Mouse (Mus musculus) mouse embryonic stem cell (cell line): Measurements from ENCODE around the gene Fhad1.

Experiments used
- in situ Hi-C, 2 experiments: fragments of 300-500 bp; cut with MboI; formaldehyde crosslinking; loops; 1 replicate in 1 of 2; 3 replicates in 1 of 2; pipeline ENCODE4 v1.14.3; 2019 to 2020; ENCODE audit warnings: low sequenced_read_pairs in 2 of 2, low pct_unique_long_range_greater_than_20kb in 1 of 2, mixed read lengths in 1 of 2; ENCODE audit not compliant: unreplicated experiment in 1 of 2

The Fhad1 gene

DNA sequence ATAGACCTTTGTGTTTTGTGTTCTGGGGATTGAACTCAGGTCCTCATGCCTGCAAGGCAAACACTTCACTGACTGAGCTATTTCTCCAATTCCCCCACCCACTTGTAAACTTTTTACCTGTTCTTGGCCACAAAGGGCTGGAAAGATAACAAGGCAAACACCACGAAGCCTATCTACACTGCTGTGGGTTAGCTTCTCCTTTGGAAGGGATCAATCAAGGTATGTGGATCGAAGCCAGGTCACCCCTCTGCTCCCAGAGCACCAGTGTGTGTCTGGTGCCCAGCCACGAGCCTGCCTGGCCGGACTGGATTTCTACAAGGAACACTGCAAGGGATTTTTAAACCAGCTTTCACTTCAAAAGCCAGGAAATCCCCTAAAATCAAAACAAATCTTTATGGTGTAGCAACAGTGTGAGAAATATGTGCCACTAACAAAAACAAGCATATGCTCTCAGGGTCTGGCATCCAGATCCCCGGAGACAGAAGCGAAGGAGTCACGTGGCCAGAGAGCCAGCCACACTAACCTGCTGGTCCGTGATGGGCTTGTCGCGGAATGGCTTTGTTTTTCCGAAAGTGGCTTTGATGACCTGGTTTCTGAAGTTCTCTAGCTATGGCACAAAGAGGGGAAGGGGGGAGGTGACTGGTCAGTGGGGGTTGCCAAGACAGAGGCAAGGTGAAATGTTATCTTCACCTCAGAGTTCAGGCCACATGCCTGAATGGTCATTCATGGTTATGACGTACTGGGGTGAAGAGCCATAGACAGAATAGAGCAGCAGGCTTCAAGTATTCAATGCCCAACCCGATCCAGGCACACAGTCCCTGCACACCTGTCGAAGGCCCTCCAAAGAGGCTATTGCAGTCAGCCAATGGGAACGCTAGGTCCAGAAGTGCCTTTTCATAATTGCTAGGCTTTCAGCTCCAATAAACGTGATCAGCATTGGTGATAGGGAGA lies 59.8 kb downstream of the Fhad1 start:
- in situ Hi-C loops = loop anchor here in 1 of 2 experiments (5.0 kb wide), 1 partner anchor 93 kb away; no protein-coding TSS in a partner anchor

DNA sequence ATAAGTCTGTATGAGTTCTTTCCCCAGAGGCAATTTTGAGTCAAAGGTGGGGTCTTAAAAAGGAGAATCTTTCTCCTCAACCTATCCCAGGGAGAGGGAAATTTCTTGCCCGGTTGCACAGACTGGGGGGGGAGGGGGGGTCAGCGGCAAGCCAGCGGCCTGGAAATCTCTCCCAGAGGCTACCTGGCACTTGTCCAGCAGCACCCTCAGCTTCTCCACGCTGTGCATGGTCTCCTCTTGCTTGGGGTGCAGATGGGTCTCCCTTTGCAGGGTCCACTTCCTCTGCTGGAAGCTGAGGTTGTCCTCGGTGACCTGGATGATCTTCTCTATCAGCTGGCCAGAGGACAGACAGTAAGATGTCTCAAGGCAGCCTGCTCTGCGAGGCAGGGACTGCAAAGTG lies 61.0 kb downstream of the Fhad1 start:
- in situ Hi-C loops = no loop called here

DNA sequence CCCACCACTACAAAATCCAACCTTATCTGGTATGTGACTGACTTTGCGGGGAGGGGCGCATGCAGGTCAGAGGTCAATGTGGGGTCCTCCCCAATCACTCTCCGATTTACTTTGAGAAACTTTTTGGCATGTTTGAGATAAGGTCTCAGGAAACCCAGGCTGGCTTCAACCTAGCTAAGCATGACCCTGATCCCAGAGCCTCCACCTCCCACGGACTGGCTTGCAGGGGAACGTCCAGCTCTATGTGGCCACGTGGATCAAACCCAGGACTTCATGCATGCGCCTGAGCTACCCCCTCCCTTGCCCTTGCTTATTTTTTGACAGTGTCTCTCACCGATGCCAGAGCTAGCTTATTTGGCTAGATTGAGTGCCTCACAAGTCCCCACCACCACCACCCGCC lies 61.6 kb downstream of the Fhad1 start:
- in situ Hi-C loops = no loop called here

DNA sequence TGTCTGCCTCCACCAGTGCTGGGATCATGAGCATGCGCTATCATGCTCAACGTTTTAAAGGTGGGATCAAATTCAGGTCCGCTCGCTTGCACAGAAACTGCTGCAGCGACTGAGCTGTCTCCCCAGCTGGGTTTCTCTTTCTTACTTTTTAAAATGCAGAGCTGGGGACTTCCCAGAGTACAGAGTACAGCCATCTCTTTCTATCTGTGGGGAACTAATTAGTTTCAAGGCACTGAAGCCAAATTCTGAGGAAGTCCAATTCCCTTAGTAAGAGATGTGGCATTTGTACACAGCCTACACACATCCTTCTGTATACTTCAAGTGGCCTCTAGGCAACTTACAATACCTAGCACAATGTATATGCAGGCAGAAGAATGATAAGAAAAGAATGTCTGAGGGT lies 62.1 kb downstream of the Fhad1 start:
- in situ Hi-C loops = no loop called here

DNA sequence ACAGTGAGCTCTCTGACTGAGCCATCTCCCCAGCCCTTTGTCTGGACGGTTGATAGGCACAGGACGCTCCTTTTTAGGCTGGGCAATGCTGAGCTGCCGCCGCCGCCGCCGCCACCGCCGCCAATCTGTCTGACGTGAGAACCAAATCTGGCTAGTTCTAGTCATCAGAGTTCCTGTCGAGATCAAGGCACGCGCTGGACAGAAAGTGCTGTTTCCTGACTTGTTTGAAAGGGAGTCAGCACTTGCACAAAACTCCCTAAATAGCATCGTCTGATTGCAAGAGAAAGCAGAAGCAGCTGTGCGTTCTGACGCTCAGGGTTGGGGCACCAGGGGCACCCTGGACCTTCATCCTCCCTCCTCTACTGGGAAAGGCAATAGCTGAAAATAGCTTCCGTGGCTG lies 62.8 kb downstream of the Fhad1 start:
- in situ Hi-C loops = no loop called here

DNA sequence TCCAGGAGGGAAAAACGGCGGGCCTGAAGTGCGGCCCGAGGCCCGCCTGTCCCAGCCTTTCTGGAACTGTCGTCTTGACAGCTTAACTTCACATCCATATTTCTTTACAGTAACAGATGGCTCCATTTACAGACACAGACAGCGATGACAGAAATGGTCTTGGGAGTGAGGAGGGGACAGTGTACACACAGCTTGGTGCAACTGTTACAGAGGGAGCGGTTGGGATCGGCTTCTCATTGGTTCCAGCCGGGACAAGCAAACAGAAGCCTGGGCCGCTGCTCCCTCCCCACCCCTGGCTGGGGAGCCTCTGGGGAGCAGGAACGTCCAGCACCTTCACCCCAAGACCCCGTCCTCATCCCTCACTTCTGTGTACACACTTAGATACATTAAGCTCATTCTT lies 65.4 kb downstream of the Fhad1 start:
- in situ Hi-C loops = no loop called here

DNA sequence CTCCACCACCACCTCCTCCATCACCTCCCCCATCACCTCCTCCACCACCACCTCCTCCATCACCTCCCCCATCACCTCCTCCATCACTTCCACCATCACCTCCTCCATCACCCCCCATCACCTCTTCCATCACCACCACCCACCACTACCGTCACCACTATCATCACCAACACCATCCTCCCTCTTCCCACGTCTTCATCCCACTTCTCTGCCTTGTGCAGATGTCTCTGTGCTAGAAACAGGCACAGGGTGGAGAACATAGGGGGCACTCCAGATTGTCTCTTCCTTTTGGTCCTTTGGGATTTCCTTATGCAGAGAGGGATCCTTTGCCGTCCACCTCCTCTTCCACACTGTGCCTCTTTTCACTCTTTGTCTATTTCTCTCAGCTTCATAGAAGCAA lies 66.1 kb downstream of the Fhad1 start:
- in situ Hi-C loops = no loop called here

DNA sequence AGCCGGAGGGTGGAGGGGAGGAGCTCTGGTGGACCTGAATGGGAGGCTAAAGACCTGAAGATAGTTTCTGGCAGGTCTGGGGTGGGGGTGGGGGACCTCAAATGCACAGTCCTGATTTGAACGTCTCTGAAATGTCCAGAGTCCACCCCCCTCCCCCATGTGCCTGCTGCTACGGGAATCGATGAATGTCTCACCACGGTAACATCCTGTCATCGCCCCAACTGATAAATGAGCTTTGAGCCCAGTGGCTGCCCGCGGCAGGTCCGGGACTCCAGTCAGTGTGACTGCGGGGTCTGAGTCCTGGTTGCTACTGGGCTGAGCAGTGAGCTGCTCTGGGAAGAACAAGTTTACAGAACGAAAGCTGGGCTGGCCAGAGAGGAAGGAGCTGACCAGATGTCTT lies 72.5 kb downstream of the Fhad1 start:
- in situ Hi-C loops = no loop called here

DNA sequence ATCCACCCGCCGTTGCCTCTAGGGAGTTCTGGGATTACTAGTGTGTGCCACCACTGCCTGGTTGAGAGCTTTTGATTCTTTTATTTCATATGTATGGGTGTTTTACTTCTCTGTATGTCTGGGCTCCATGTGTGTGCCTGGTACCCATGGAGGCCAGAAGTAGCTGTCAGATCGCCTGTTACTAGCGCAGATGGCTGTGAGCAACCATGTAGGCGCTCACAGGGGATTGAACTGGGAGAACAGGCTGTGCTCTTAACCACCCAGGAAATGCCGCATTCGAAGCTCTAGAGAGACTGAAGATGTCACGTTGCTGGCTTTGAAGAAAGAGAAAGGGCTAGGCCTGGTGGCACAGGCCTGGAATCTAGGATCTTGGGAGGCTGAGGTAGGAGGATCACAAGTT lies 73.6 kb downstream of the Fhad1 start:
- in situ Hi-C loops = no loop called here

DNA sequence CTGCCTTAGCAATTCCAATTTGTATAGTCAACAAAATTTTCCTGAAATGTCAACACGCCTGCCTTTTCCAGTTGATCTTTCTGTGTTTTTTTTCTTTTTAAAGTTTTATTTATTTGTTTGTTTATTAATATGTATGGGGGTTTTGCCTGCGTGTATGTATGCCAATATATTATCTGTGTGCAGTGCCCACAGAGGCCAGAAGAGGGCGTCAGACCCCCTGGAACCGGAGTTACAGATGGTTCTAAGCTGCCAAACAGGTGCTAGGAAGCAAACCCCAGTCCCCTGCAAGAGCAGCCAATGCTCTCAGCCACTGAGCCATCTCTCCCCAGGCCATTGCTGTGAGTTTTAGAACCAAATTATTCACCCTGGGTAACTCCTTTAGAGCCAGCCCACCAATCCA lies 76.3 kb downstream of the Fhad1 start:
- in situ Hi-C loops = no loop called here

DNA sequence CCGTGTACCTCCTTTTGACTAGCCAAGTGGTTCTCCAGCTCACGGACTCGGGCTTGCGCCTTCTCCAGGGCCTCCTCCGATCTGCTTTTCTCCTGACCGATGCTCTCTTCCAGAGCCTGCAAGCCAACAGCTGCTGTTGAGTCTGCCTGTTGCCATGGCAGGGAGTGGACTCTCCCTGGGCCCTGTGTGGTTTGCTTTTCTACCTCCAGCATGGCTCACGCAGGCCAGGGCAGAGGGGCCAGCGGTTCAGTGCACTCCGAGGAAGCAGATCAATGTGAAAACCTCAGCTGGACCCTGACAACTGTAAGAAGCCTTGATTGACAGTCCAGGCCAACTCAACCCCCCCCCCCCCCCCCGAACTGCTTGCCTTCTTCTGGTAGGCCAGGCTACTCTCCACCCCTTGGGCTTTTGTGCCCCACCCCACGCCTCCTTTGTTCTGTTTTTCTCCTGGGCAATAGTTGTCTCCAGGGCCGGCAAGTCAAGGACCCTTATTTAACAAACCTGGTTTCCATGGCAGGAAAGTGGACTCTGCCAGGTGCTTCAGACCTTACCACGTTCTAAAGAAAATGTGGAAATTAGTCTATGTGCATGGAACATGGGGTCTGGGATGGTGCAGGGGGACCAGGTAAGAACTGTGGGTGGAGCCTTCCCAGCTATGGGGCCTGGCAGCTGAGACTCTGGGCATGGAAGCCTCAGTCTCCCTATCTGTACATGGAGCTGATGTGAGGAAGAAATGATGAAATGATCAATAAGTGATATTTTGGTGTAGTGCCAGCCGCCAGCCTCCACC lies 81.9 kb downstream of the Fhad1 start:
- in situ Hi-C loops = no loop called here

DNA sequence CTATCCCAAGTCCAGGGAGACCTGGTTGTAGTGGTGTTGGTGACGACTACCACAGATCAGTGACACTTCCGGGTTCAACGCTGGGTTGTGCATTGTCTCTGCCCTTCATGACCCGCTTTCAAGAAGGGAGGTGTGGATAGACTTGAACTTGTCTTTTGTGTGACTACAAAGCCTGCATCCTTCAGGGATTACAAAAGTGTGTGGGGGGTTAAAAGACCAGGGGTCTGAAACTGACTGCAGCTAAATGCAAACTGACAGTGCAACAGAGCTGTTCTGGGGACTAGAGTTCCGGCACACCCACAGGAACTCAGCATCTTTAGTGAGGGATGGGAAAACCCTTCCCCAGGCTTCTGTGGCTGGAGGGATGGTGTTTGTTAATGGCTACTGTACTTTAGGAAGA lies 83.4 kb downstream of the Fhad1 start:
- in situ Hi-C loops = no loop called here

DNA sequence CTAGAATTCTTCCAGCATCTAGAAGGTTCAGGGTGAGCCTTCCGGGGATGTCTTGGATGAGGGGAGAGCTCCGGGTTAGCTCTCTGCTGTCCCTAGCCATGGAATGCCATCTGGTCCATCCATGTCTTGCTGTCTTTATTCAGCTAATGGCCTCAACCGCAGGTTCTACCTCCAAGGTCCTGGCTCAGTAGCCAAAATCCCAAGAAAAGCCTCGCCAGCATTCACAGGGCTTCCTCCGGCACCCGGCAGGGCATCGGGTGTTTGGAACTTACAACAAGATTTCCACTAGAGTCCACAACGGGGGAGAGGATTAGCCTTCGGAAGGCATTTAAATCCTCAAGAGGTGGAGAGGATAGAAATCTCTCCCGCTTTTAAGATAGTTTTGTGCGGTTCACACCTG lies 84.9 kb downstream of the Fhad1 start:
- in situ Hi-C loops = no loop called here

DNA sequence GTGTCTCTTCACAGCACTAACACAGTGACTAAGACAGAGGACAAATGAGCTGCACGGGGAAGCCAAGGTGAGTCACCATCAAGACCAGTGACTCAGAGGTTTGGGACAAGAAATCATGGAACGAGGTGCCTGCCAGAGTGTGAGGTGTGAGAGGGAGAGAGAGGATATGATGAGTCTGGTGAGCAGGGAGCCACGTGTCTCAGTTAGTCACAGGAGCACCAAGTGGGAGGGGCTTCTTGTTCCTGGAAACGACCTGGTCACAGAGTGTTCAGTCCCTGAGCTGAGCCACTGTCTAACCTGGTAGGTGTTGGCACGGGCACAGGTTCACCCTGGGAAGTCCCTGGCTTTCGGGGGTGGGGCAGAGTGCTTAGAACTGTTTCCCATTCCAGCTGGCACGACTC lies 86.0 kb downstream of the Fhad1 start:
- in situ Hi-C loops = no loop called here

DNA sequence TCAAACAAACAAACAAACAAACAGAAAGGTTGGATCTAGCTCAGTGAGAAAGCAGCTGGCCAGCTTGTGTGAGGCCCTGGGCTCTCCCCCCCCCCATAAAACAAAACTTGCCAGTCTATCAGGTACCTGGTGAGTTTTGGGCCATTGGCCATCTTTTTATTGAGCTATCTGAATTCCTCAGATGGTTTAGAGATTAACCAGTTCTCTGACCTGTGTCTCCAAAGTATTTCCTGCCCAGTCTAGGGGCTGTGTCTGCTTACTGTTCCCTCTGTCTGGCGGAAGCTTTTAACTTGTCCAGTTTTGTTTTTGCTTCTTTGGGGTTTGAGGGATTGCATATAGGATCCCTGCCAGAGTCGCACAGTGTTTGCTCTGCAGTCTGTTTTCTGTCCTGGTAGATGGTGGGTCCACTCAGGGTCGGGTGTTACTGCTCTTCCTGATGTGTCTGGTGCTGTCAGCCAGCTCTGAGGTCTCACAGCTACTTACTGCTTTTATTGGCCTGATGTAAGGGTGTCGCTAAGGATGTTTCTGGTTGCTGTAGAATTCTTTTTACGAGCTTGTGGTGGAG lies 89.0 kb downstream of the Fhad1 start:
- in situ Hi-C loops = no loop called here

DNA sequence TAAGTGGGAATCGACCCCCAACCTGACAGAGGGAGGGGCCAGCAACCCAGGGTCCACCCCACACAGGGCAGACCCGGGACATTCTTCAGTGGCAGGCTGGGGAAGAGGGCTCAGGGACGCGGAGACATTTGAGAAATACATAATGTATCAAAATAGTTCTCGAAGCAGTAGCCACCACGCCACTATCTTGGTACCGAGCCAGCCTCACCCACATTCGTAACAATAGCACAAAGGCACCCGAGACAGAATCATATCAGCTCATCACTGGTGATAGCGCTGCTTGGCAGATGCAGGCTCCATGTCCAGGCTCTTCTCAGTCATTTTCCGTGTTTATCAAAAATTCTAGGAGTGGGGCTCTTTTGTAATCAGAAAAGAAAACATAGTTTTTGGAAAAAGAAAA lies 90.9 kb downstream of the Fhad1 start:
- in situ Hi-C loops = no loop called here

DNA sequence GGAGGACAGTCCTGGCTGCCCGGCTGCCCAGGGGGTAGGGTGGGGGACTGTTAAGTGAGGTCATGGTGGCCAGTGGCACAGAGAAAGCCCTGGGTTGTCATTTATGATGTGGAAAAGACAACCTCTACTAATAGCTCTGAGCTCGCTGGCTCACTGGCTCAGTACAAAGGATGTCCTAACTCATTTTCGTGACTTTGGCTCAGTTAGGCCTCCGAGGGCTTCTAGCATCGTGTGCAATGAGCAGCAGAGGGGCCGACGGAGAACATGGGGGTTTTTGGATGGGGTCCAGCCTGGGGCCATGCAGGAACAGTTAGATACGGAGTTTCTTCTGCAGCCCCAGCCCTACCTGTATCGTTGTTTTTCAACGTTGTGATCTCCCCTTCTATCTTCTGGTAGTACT lies 94.5 kb downstream of the Fhad1 start:
- in situ Hi-C loops = no loop called here

DNA sequence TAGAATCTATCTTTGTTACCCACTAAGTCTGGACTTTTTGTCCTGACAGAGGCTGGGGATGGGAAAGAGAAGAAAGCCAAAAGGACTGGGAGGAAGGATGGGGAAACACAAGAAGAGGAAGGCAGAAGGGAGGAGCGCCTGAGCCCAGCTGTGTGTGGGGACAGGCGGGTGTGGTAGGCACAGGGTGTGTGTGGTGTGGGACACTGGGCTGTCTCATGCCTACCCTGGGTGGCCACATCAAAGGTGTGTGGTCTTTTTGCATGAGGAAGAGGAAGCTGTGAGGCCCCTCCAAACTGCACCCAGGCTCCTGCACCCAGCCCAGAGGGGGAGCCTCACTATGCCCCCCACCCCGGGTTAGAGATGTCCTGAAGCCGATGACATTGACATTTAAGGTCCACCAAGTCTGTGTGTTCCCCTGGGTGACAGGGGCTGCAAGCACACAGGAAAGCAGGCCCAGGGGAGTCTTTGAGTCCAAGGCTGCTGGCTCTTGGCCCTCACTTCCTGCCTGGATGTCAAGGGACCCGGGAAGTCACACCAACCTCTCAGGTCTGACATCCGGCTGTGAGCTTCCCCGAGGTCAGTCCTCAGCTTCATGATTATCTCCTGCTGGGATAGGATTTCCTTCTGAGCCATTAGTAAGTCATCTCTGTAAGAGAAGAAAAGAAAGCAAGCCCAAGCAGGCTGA lies 97.0 kb downstream of the Fhad1 start:
- in situ Hi-C loops = no loop called here

DNA sequence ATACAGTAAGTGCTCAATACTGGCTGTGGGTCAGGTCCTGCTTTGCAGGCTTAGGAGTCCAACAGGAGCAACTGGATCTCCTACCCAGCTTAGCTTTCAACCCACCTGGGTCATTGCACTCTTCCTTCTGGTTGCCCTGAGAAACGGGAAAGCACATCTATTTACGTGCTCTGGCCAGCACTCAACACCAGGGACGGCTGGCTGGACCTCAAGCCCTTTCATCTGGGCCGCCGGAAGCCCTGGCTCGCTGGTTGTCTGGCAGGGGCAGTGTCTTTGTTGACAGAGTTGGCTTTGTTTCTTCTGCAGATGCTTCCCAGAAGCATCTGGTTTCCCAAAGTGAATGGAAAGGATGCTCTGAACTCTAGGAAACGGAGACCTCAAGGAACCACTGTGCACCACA lies 100.8 kb downstream of the Fhad1 start:
- in situ Hi-C loops = no loop called here
